Mouse (Mus musculus) ES-E14 (cell line): ENCODE measurements at regions not wholly inside any gene's neighbourhood (a gene's known extent, or its start where the extent isn't known, plus 50 kb on each side); places are given as distances from the start of the nearest gene placed in this dataset.

Experiments used
- DNase-seq: peaks from one replicate; pipeline ENCODE4 v3.0.0-alpha.2; 2013; ENCODE audit warnings: low read depth, low spot score
- H3K27ac ChIP-seq: 2 replicates; pipeline ENCODE4 v1.5.1; 2012; ENCODE audit warnings: low read depth, mild to moderate bottlenecking, low read length, moderate library complexity, mixed read lengths; ENCODE audit not compliant: poor library complexity, insufficient read depth, severe bottlenecking
- H3K36me3 ChIP-seq: 2 replicates; pipeline ENCODE4 v1.6.1; 2012; ENCODE audit warnings: mild to moderate bottlenecking, low read length, moderate library complexity, mixed read lengths; ENCODE audit not compliant: control insufficient read depth, poor library complexity, insufficient read depth, severe bottlenecking
- H3K4me1 ChIP-seq, 2 experiments: fragments of 150-350 bp in 1 of 2; sonication (generic) in 1 of 2; 2 replicates each; pipeline ENCODE4 v1.6.1; 2012; ENCODE audit warnings: low read length in 2 of 2, mild to moderate bottlenecking in 1 of 2, mixed read lengths in 1 of 2; ENCODE audit not compliant: control insufficient read depth in 2 of 2, insufficient read depth in 2 of 2, poor library complexity in 1 of 2
- H3K4me3 ChIP-seq, 2 experiments: fragments of 150-350 bp in 1 of 2; sonication (generic) in 1 of 2; 2 replicates each; pipeline ENCODE4 v1.5.1; 2012; ENCODE audit warnings: low read length in 2 of 2, low read depth in 1 of 2, mild to moderate bottlenecking in 1 of 2, mixed read lengths in 1 of 2; ENCODE audit not compliant: insufficient read depth in 1 of 2, poor library complexity in 1 of 2, severe bottlenecking in 1 of 2
- H3K9ac ChIP-seq: 2 replicates; pipeline ENCODE4 v1.6.1; 2012; ENCODE audit warnings: low read depth, mild to moderate bottlenecking, low read length, mixed read lengths; ENCODE audit not compliant: poor library complexity, insufficient read depth, severe bottlenecking
- H3K9me3 ChIP-seq: fragments of 150-350 bp; sonication (generic); 2 replicates; pipeline ENCODE4 v1.6.1; 2012; ENCODE audit warnings: low read depth, mild to moderate bottlenecking, low read length; ENCODE audit not compliant: control insufficient read depth, insufficient read depth
- CHD2 ChIP-seq: IDR thresholded peaks from 2 replicates; pipeline ENCODE4 v1.6.1; 2014; ENCODE audit warnings: mild to moderate bottlenecking, low read depth, low read length, inconsistent platforms
- HCFC1 ChIP-seq: IDR thresholded peaks from 2 replicates; pipeline ENCODE4 v1.6.1; 2012; ENCODE audit warnings: low read length, inconsistent platforms, borderline replicate concordance; ENCODE audit not compliant: insufficient read depth
- MAFK ChIP-seq: IDR thresholded peaks from 2 replicates; pipeline ENCODE4 v1.6.1; 2014; ENCODE audit warnings: mild to moderate bottlenecking, low read depth, low read length, inconsistent platforms; ENCODE audit not compliant: insufficient read depth
- ZC3H11A ChIP-seq: IDR thresholded peaks from 2 replicates; pipeline ENCODE4 v1.6.1; 2012; ENCODE audit warnings: low read depth, mild to moderate bottlenecking, inconsistent platforms, low read length, borderline replicate concordance
- ZNF384 ChIP-seq: IDR thresholded peaks from 2 replicates; pipeline ENCODE4 v1.6.1; 2012; ENCODE audit warnings: low read depth, low read length, inconsistent platforms
- in situ Hi-C, 2 experiments: fragments of 600-800 bp; cut with MboI; formaldehyde crosslinking; loops; one replicate each; pipeline ENCODE4 v1.15.1; 2025; ENCODE audit warnings: low sequenced_read_pairs in 2 of 2, inconsistent platforms in 1 of 2; ENCODE audit not compliant: unreplicated experiment in 2 of 2

GRCm38 (mm10) chr4:8380711-8381338 is 142.0 kb upstream of the Car8 start:
- H3K9ac ChIP-seq = no peak overlapping the region
- in situ Hi-C loops = no loop called here
- H3K9me3 ChIP-seq = no peaks in the 10 kb centered on the region
- no peaks in the 10 kb centered on the region for H3K4me1 ChIP-seq
- DNase-seq = peak; percentile 56
- no peaks in the 10 kb centered on the region for H3K36me3 ChIP-seq
- H3K4me3 ChIP-seq = no peak overlapping the region
- TF ChIP-seq HCFC1 (no peak), ZC3H11A (peak; percentile 89), MAFK (no peak), ZNF384 (no peak), CHD2 (no peak)
- H3K27ac ChIP-seq = no peak overlapping the region

DNA sequence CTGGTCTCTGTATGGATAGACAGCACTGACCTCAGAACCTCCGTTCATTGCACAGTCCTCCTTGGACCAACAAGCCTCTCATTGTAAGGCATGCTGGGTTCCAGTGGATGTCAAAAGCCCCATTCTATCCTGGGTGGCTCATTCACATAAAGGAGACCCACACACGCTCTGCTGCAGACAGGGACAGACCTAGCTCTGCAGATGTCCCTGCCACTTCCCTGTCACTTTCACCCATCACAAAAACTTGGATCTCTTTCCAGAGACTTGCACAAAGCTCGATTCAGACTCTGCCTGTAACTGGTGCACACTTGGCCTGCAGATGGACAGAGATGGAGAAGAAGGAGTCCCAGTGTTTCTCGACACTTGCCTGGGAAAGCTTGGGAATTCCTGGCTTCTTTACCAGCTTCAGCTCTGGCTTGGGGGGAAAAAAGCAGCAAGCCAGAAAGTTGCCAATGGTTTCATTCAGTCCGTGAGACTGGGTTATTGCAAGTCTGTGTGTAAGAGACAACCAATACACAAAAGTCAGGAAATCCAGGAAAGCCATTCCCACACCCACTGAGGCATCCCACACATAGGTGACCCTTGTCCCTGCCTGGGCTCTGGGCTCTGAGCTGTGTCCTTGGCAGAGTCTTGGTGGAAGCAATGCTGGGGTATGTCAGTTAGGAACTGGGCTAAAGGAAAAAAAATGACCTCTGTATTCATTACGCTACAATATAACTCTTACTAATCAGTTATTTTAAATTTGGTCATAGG is 136.1 kb upstream of the Car8 start:
- Histone ChIP-seq H3K9ac (no peak overlapping the region), H3K4me1 (no peaks in the 10 kb centered on the region), H3K9me3 (no peaks in the 10 kb centered on the region), H3K27ac (no peak overlapping the region), H3K4me3 (no peak overlapping the region), H3K36me3 (no peaks in the 10 kb centered on the region)
- no peak for DNase-seq
- TF ChIP-seq ZC3H11A (no peak), MAFK (no peak), ZNF384 (no peak), HCFC1 (no peak), CHD2 (no peak)
- in situ Hi-C loops = loop anchor here (25.0 kb wide), 1 partner anchor 388 kb away; no protein-coding TSS in a partner anchor

DNA sequence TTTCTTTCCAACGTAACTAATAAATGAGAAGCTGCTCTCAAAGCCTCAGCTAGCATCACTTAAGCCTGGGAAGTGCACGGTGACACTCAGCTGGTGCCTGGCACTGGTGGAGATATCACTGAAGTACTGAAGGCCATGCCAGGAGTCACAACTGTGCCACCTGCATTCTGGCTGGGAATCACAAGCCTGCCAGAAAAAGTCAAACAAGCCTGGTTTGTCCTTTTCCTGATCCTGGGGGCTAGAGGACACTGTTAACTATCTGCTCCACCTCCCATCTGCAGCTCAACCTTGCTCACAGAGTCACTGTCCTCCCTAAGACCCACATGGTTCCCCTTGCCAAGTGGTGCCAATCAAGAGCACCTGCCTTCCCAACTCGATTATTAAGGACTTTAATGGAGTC is 135.2 kb upstream of the Car8 start:
- H3K4me1 ChIP-seq = no peaks in the 10 kb centered on the region
- no peak overlapping the region for H3K9ac ChIP-seq
- no peak overlapping the region for H3K27ac ChIP-seq
- H3K4me3 ChIP-seq = no peak overlapping the region
- no peak for TF ChIP-seq ZC3H11A
- no peak for TF ChIP-seq HCFC1
- no peak for TF ChIP-seq ZNF384
- no peak for TF ChIP-seq MAFK
- TF ChIP-seq CHD2 = no peak
- DNase-seq = no peak
- no peaks in the 10 kb centered on the region for H3K9me3 ChIP-seq
- no peaks in the 10 kb centered on the region for H3K36me3 ChIP-seq
- in situ Hi-C loops = loop anchor here (25.0 kb wide), 1 partner anchor 387 kb away; no protein-coding TSS in a partner anchor

GRCm38 (mm10) chr4:8372069-8372468 is 133.2 kb upstream of the Car8 start:
- in situ Hi-C loops = loop anchor here (25.0 kb wide), 1 partner anchor 385 kb away; no protein-coding TSS in a partner anchor
- H3K36me3 ChIP-seq = no peaks in the 10 kb centered on the region
- TF ChIP-seq MAFK = no peak
- TF ChIP-seq ZNF384 = no peak
- no peak for TF ChIP-seq CHD2

More at GRCm38 (mm10) chr4:8372069-8372468, 133.2 kb upstream of the Car8 start:
- no peak overlapping the region for H3K4me3 ChIP-seq
- H3K9ac ChIP-seq = no peak overlapping the region
- no peaks in the 10 kb centered on the region for H3K4me1 ChIP-seq
- H3K27ac ChIP-seq = no peak overlapping the region
- no peak for DNase-seq
- no peaks in the 10 kb centered on the region for H3K9me3 ChIP-seq
